Mouse (Mus musculus) C2C12 (cell line): Measurements from ENCODE around the gene Rfx2.

Source experiments
- CTCF ChIP-seq: IDR thresholded peaks from one replicate; pipeline ENCODE4 v1.5.1; 2011; ENCODE audit not compliant: control insufficient read depth, insufficient read depth, insufficient read length
- MYOG ChIP-seq: IDR thresholded peaks from one replicate; pipeline ENCODE4 v1.6.1; 2011; ENCODE audit not compliant: control insufficient read depth, insufficient read length; ENCODE audit errors: extremely low read depth
- USF1 ChIP-seq: IDR thresholded peaks from one replicate; pipeline ENCODE4 v1.6.1; 2011; ENCODE audit warnings: low read depth, mild to moderate bottlenecking, control low read depth, moderate library complexity

DNA sequence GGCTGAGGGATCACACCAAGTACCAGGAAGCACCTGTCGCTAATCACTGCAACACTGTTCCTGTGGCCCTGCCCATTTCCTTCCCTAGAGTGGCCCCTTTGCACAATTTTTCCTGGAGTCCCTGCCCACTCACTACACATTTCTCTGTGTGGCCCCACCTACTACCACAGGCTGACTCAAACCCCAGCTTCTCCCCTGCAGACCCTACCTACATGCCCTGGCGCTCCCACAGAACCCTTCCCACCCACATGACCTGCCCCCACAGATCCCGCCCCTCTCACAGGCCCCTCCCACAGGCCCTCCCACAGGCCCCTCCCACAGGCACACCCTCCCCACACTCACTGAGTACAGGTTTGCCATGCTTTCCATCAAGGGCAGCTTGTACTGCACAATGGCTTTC lies 30.4 kb upstream of the Rfx2 start:
- TF ChIP-seq MYOG, result no peak
- TF ChIP-seq CTCF, result no peak
- no peak for TF ChIP-seq USF1
